Mouse (Mus musculus): ENCODE results near the gene Rab13. TPM values are rescaled to one million over a fixed set of nuclear protein-coding genes. Genes with fewer than 3 reads are reported as not detected.
"Not testable (repeated sequence)": the region's sequence is repeated elsewhere in the genome, so short reads cannot be mapped to it uniquely, and the experiment has no call there.

Gene Rab13
- total RNA-seq, 1 experiment from 2014 or later, result 5.8 TPM

DNA sequence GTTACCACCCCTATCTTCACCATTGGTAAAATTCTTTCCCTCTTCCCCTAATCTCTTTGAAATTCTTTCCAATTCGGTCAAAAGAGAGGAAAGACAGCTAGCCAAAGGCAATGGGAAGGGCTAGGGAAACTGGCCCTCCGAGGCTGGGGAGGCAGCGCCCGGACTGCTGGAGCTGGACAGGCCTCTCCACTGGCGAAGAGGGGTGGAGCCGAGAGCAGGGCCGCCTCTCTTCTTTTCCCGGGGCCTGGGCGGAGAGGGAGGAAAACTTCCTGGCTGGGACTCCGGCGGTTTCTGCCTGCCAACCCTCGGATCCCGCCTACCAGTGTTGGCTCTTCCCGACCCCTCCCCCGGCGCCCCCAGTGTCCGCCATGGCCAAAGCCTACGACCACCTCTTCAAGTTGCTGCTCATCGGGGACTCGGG, 7.0 kb downstream of the Rab13 start:
- peak in 1 of 2 experiments; percentile 27; a peak in 1 of 4 replicates for ATAC-seq (replicated peaks in 1 of 2; ENCODE audit: insufficient read depth in 1 of 2, low FRiP score in 2 of 2, low TSS enrichment in 1 of 2, low read depth in 1 of 2, poor library complexity in 2 of 2, severe bottlenecking in 2 of 2)

GRCm38 (mm10) chr3:90221123-90221522, 7.6 kb downstream of the Rab13 start:
- ATAC-seq (replicated peaks in 1 of 2; ENCODE audit: insufficient read depth in 1 of 2, low FRiP score in 2 of 2, low TSS enrichment in 1 of 2, low read depth in 1 of 2, poor library complexity in 2 of 2, severe bottlenecking in 2 of 2), result no peak

- ATAC-seq (replicated peaks in 1 of 2; ENCODE audit: insufficient read depth in 1 of 2, low FRiP score in 2 of 2, low TSS enrichment in 1 of 2, low read depth in 1 of 2, poor library complexity in 2 of 2, severe bottlenecking in 2 of 2), result no peak
Measured at GRCm38 (mm10) chr3:90222455-90222854, 9.0 kb downstream of the Rab13 start.

GRCm38 (mm10) chr3:90222941-90223340, 9.4 kb downstream of the Rab13 start:
- ATAC-seq (replicated peaks in 1 of 2; ENCODE audit: insufficient read depth in 1 of 2, low FRiP score in 2 of 2, low TSS enrichment in 1 of 2, low read depth in 1 of 2, poor library complexity in 2 of 2, severe bottlenecking in 2 of 2), result no peak

- no peak for ATAC-seq (replicated peaks in 1 of 2; ENCODE audit: insufficient read depth in 1 of 2, low FRiP score in 2 of 2, low TSS enrichment in 1 of 2, low read depth in 1 of 2, poor library complexity in 2 of 2, severe bottlenecking in 2 of 2)
Measured at GRCm38 (mm10) chr3:90224331-90224730, 10.8 kb downstream of the Rab13 start.

DNA sequence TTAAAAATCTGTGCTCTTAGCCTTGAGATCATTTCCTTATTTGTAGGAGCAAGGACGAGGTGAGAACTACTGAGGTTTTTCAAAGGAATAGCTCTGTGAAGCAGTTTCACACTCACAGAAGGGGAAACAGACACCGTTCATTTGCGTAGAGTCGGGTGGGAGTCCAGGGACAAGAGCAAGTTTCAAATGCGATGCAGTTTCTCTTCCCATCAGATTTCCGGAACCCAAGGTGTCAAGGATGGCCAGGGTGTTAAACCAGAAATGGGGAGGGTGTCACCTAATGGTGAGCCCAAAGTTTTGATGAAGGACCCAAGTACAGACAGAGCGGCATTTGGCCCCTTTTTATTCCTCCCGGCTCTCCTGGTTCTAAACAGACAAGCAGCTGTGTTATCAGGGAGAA, 17.6 kb downstream of the Rab13 start:
- no peak for ATAC-seq (replicated peaks in 1 of 2; ENCODE audit: insufficient read depth in 1 of 2, low FRiP score in 2 of 2, low TSS enrichment in 1 of 2, low read depth in 1 of 2, poor library complexity in 2 of 2, severe bottlenecking in 2 of 2)

- peak; percentile 95 to 98 for ATAC-seq (replicated peaks in 1 of 2; ENCODE audit: insufficient read depth in 1 of 2, low FRiP score in 2 of 2, low TSS enrichment in 1 of 2, low read depth in 1 of 2, poor library complexity in 2 of 2, severe bottlenecking in 2 of 2)
Measured at GRCm38 (mm10) chr3:90231507-90232333, 18.2 kb downstream of the Rab13 start, which contains the start of gene Jtb. Jtb (plus strand) TSS chr3:90231597.

- ATAC-seq (replicated peaks in 1 of 2; ENCODE audit: insufficient read depth in 1 of 2, low FRiP score in 2 of 2, low TSS enrichment in 1 of 2, low read depth in 1 of 2, poor library complexity in 2 of 2, severe bottlenecking in 2 of 2), result no peak
Measured at GRCm38 (mm10) chr3:90241251-90241650, 27.8 kb downstream of the Rab13 start.

GRCm38 (mm10) chr3:90241669-90242358, 28.3 kb downstream of the Rab13 start:
- peak; percentile 19 to 40; a peak in 2 of 4 replicates for ATAC-seq (replicated peaks in 1 of 2; ENCODE audit: insufficient read depth in 1 of 2, low FRiP score in 2 of 2, low TSS enrichment in 1 of 2, low read depth in 1 of 2, poor library complexity in 2 of 2, severe bottlenecking in 2 of 2)

DNA sequence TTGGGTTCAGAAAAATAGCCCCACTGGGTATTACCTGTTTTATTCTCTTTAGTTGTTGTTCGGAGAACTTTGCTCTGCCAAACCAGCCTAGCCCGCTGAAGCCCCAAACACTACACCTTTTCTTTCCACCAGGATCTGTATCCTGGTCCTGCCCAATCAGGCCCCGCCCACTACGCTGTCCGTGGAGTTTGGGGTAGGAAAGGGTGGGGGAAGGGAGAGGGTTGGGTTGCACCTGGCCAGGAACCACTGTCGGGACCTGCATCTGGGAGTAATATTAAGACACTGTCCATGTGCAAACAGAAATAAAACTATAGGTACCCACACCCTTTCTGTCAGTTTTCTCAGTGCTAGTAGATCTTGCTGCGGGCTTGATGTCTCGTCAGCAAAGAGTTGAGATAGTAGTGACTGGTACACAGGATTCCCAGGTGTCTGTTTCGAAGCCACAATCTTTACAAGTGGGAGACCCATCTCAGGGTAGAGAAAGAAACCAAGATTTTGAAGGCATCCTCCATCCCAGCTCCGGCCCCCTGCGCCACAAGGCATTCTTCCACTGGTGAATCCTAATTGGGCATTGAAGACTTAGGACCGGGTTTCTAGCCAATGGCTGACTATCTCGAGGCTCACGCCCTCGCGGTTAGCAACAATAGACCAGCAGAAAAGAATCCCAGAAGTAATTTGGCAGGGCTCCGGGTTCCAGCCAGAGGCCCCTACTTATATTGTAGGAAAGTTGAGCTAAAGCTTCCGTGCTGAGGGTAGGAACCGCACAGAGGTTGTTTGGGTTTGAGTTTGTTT, 29.7 kb downstream of the Rab13 start, which contains the start of gene Creb3l4:
TSS of gene Creb3l4 (minus strand) at position 529 of the 792 bp plus-strand sequence.
- no peak for ATAC-seq (replicated peaks in 1 of 2; ENCODE audit: insufficient read depth in 1 of 2, low FRiP score in 2 of 2, low TSS enrichment in 1 of 2, low read depth in 1 of 2, poor library complexity in 2 of 2, severe bottlenecking in 2 of 2)

GRCm38 (mm10) chr3:90245406-90245805, 31.9 kb downstream of the Rab13 start:
- ATAC-seq (replicated peaks in 1 of 2; ENCODE audit: insufficient read depth in 1 of 2, low FRiP score in 2 of 2, low TSS enrichment in 1 of 2, low read depth in 1 of 2, poor library complexity in 2 of 2, severe bottlenecking in 2 of 2), result no peak

GRCm38 (mm10) chr3:90247630-90247959, 34.1 kb downstream of the Rab13 start:
- no peak for ATAC-seq (replicated peaks in 1 of 2; ENCODE audit: insufficient read depth in 1 of 2, low FRiP score in 2 of 2, low TSS enrichment in 1 of 2, low read depth in 1 of 2, poor library complexity in 2 of 2, severe bottlenecking in 2 of 2)

DNA sequence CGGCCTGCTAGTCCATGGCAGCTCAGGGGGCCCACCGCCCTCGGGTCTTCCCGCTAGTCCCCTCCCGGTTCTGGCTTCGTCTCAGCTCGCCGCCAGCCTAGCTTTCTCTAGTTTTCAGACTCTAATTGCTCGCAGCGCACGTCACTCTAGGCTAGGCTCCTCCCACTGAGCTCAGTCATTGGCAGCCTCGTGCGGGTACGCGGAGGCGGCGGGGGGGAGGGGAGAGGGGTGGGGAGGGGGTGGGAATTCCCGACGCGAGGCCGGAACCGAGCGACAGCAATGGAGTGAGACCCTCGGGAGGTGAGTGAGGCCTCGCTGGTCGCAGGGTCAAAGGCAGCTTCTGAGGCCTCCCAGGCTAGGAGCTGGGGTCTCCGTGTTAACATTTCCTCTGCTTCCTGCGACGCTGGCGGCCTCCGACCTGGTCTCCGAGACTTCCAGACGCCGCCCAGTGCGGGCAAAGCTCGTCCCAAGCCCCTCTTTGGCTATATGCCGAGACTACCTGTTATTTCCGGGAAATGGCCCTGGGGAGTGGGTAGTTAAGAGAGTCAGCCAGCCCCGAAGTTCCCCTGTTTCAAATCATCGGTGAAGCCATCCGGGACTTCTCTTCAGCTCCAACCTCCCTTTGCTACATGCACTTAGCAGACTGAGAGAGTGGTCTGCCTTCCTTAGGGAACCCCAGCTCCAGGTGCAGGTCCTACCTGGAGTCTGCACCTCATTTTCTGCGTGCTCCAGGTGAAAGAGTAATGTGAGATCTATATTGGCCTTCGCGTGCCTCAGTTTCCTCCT, 34.7 kb downstream of the Rab13 start, which contains the start of gene Slc39a1:
TSS of gene Slc39a1 (plus strand) at position 213 of the 786 bp plus-strand sequence.
- ATAC-seq (replicated peaks in 1 of 2; ENCODE audit: insufficient read depth in 1 of 2, low FRiP score in 2 of 2, low TSS enrichment in 1 of 2, low read depth in 1 of 2, poor library complexity in 2 of 2, severe bottlenecking in 2 of 2), result peak; percentile 94 to 96

DNA sequence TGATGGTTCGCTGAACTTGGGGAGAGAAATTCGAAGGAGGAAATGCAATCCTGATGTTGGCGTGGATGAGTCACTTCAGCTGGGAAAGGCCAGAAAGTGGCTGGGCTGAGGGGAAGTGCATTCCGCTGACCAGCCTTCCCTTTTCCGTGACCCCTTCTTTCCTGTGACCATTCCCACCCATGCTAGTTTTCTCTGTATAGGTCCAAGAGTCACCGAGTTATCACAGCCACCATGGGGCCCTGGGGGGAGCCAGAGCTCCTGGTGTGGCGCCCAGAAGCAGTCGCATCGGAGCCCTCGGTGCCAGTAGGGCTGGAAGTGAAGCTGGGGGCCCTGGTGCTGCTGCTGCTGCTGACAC, 35.2 kb downstream of the Rab13 start:
- no peak for ATAC-seq (replicated peaks in 1 of 2; ENCODE audit: insufficient read depth in 1 of 2, low FRiP score in 2 of 2, low TSS enrichment in 1 of 2, low read depth in 1 of 2, poor library complexity in 2 of 2, severe bottlenecking in 2 of 2)

DNA sequence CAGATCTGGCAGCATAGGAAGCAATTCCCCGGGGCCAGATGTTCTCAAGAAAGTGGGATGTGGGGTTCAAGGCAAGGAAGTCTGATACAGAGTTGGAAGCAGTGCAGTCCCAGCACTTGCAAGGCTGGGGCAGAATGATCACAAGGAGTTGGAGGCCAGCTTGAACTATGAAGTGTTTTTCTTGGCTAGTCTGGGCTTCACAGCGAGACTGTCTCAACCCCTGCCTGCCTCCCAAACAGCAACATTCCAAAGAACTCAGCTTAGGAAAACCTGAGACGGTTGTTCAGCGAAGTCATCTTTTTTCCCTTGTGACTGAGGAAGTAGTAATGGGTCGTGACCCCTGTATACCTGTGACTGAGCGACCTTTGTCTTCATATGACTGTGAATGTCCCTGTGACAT, 37.3 kb downstream of the Rab13 start:
- ATAC-seq (replicated peaks in 1 of 2; ENCODE audit: insufficient read depth in 1 of 2, low FRiP score in 2 of 2, low TSS enrichment in 1 of 2, low read depth in 1 of 2, poor library complexity in 2 of 2, severe bottlenecking in 2 of 2), result no peak

- ATAC-seq (replicated peaks in 1 of 2; ENCODE audit: insufficient read depth in 1 of 2, low FRiP score in 2 of 2, low TSS enrichment in 1 of 2, low read depth in 1 of 2, poor library complexity in 2 of 2, severe bottlenecking in 2 of 2), result not testable (repeated sequence)
Measured at GRCm38 (mm10) chr3:90251731-90252226, 38.3 kb downstream of the Rab13 start.

DNA sequence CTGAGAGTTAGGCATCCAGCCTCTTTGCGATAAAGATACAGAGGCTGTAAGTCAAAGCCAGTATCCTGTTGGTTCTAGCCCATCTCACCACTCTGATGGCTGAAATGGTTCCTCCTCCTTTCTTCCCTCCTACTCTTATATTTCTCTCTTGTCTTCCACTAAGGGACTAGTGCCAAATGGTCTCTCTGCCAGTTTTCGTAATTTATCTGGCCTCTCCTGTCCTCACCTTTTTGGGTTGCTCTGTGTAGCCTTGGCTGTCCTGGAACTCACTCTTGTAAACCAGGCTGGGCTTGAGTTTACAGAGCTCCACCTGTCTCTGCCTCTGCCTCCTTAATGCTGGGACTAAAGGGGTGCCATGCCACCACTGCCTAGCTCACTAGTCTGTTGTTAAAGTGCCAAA, 39.2 kb downstream of the Rab13 start:
- ATAC-seq (replicated peaks in 1 of 2; ENCODE audit: insufficient read depth in 1 of 2, low FRiP score in 2 of 2, low TSS enrichment in 1 of 2, low read depth in 1 of 2, poor library complexity in 2 of 2, severe bottlenecking in 2 of 2), result not testable (repeated sequence)

All from hematopoietic stem cell, adult 5-6 weeks (primary cell).